Mouse (Mus musculus) spleen, adult 12 weeks (tissue): ENCODE results near the gene Tmem203.

ENCODE experiments used
- DNase-seq: peaks from one replicate; pipeline ENCODE4 v3.0.0; 2022; ENCODE audit warnings: low spot score

The Tmem203 gene

GRCm38 (mm10) chr2:25291184-25292053, 36.2 kb downstream of the Tmem203 start:
- DNase-seq: no peak

- DNase-seq: no peak
Measured at GRCm38 (mm10) chr2:25292054-25292544, 36.9 kb downstream of the Tmem203 start.

GRCm38 (mm10) chr2:25292856-25293255, 37.6 kb downstream of the Tmem203 start:
- peak; percentile 61 for DNase-seq

GRCm38 (mm10) chr2:25293706-25294105, 38.5 kb downstream of the Tmem203 start:
- DNase-seq: no peak

GRCm38 (mm10) chr2:25297093-25297492, 41.9 kb downstream of the Tmem203 start:
- DNase-seq: no peak

- no peak for DNase-seq
Measured at GRCm38 (mm10) chr2:25298046-25298445, 42.8 kb downstream of the Tmem203 start.

GRCm38 (mm10) chr2:25303452-25303851, 48.2 kb downstream of the Tmem203 start:
- DNase-seq: no peak

- DNase-seq: no peak
Measured at GRCm38 (mm10) chr2:25303931-25304656, 48.9 kb downstream of the Tmem203 start.

- no peak for DNase-seq
Measured at GRCm38 (mm10) chr2:25304657-25305541, 49.7 kb downstream of the Tmem203 start.
